Mouse (Mus musculus) embryonic facial prominence, embryonic 12.5 days (tissue): ENCODE data around the gene Ociad1. TPM values are rescaled to one million over a fixed set of nuclear protein-coding genes. Genes with fewer than 3 reads are reported as not detected.

Source experiments
- ATAC-seq: fragments of 200-750 bp; cut with Nextera tagmentation; 2 replicates; pipeline ENCODE4 v1.8.0; 2017; ENCODE audit not compliant: insufficient number of reproducible peaks, insufficient read depth, low FRiP score, low TSS enrichment
- H3K27ac ChIP-seq: fragments of 300-500 bp; sonication (generic); 2 replicates; pipeline ENCODE4 v1.5.1; 2016; ENCODE audit warnings: mild to moderate bottlenecking
- H3K27me3 ChIP-seq: fragments of 300-500 bp; sonication (generic); 2 replicates; pipeline ENCODE4 v1.6.1; 2016; ENCODE audit warnings: mild to moderate bottlenecking, moderate library complexity
- H3K36me3 ChIP-seq: fragments of 300-500 bp; sonication (generic); 2 replicates; pipeline ENCODE4 v1.6.1; 2016; ENCODE audit warnings: mild to moderate bottlenecking
- H3K4me1 ChIP-seq: fragments of 300-500 bp; sonication (generic); 2 replicates; pipeline ENCODE4 v1.6.1; 2016
- H3K4me2 ChIP-seq: fragments of 300-500 bp; sonication (generic); replicated peaks from 2 replicates; pipeline ENCODE4 v1.6.1; 2016; ENCODE audit warnings: mild to moderate bottlenecking, moderate library complexity
- H3K4me3 ChIP-seq: fragments of 300-500 bp; sonication (generic); 2 replicates; pipeline ENCODE4 v1.5.1; 2016; ENCODE audit warnings: mild to moderate bottlenecking
- H3K9ac ChIP-seq: fragments of 300-500 bp; sonication (generic); 2 replicates; pipeline ENCODE4 v1.6.1; 2016; ENCODE audit warnings: mild to moderate bottlenecking, moderate library complexity
- H3K9me3 ChIP-seq: fragments of 300-500 bp; sonication (generic); 2 replicates; pipeline ENCODE4 v1.6.1; 2016; ENCODE audit warnings: mild to moderate bottlenecking, moderate library complexity
- WGBS: fragments of 180-500 bp; shearing (Covaris S2); methylation state at CpG from one replicate; pipeline ENCODE4 v1.1.7; 2016; 5-methylcytosine and 5-hydroxymethylcytosine counted together
- polyA plus RNA-seq: library from polyadenylated mRNA; unstranded; fragments of >200 nt; fragmentation: Nextera tagmentation; extraction: Ambion mirVana; gene quantifications from 2 replicates; pipeline ENCODE4 v1.2.1, GENCODE M21; 2016

The Ociad1 gene
- polyA plus RNA-seq, 1 experiment from 2014 or later: 207 TPM

GRCm38 (mm10) chr5:73362791-73363190 is 70.2 kb downstream of the Ociad1 start:
- Histone ChIP-seq H3K9ac (no peak overlapping the region), H3K4me3 (no peak overlapping the region), H3K36me3 (no peaks in the 10 kb centered on the region), H3K4me1 (peaks cover 6% of the 10 kb centered on the region; the same call in 1 of the 2 replicates), H3K27me3 (no peaks in the 10 kb centered on the region), H3K27ac (no peak overlapping the region), H3K4me2 (no peak overlapping the region), H3K9me3 (no peaks in the 10 kb centered on the region)
- WGBS: 82% methylated on average over 5 of the region's 5 CpGs
- ATAC-seq: no peak

Other genes with a start within 250 kb of the Ociad1 start
- gene Fryl, start 36.2 kb upstream of the Ociad1 start, polyA plus RNA-seq: 28.6 and 28.7 TPM in 2 replicates
- 10.3 and 13.6 TPM in 2 replicates for gene Ociad2, start 48.2 kb downstream of the Ociad1 start, polyA plus RNA-seq
- gene Cwh43, start 113.3 kb downstream of the Ociad1 start, polyA plus RNA-seq: not detected in 2 replicates
- gene Dcun1d4, start 188.2 kb downstream of the Ociad1 start, polyA plus RNA-seq: 37.9 and 39.4 TPM in 2 replicates